Mouse (Mus musculus): ENCODE data around the gene Proser2. TPM values are rescaled to one million over a fixed set of nuclear protein-coding genes. Genes with fewer than 3 reads are reported as not detected.

Proser2 gene
- total and polyA plus RNA-seq, 2 experiments from 2014 or later = 8.0 to 9.8 TPM

- WGBS = 42% methylated on average over 8 of the region's 8 CpGs
- Histone ChIP-seq H3K4me3 (ENCODE audit: low read length) (peak overlapping the region; percentile 65; the same call in 1 of the 2 replicates), H3K4me1 (ENCODE audit: insufficient read depth, low read length) (no peaks in the 10 kb centered on the region), H3K4me2 (ENCODE audit: low read depth, low read length) (peak overlapping the region; percentile 89), H3K36me3 (ENCODE audit: insufficient read depth, low read length) (no peaks in the 10 kb centered on the region), H3K27ac (no peak overlapping the region), H3K9me3 (ENCODE audit: low read length) (no peaks in the 10 kb centered on the region), H3K9ac (replicated peaks; ENCODE audit: low read length) (no peak overlapping the region), H3K27me3 (ENCODE audit: insufficient read depth, low read length) (no peaks in the 10 kb centered on the region)
- no peak for ATAC-seq
- DNase-seq (ENCODE audit: low spot score) = no peak
- TF ChIP-seq CTCF (IDR thresholded peaks at IDR 0.05; ENCODE audit: low read depth) = no peak
These were observed 1.1 kb downstream of the Proser2 start for GRCm38 (mm10) chr2:6128881-6129280.

GRCm38 (mm10) chr2:6128136-6128805 lies 1.7 kb downstream of the Proser2 start:
- no peak for DNase-seq (ENCODE audit: low spot score)
- peak overlapping the region; percentile 89; the same call in 1 of the 2 replicates for H3K4me2 ChIP-seq (ENCODE audit: low read depth, low read length)
- H3K27me3 ChIP-seq (ENCODE audit: insufficient read depth, low read length) = no peaks in the 10 kb centered on the region
- no peaks in the 10 kb centered on the region for H3K36me3 ChIP-seq (ENCODE audit: insufficient read depth, low read length)
- no peak overlapping the region for H3K9ac ChIP-seq (replicated peaks; ENCODE audit: low read length)
- no peak for TF ChIP-seq CTCF (IDR thresholded peaks at IDR 0.05; ENCODE audit: low read depth)
- no peaks in the 10 kb centered on the region for H3K4me1 ChIP-seq (ENCODE audit: insufficient read depth, low read length)
- ATAC-seq = no peak
- 79% methylated on average over 11 of the region's 11 CpGs for WGBS
- H3K9me3 ChIP-seq (ENCODE audit: low read length) = no peaks in the 10 kb centered on the region
- H3K27ac ChIP-seq = no peak overlapping the region
- H3K4me3 ChIP-seq (ENCODE audit: low read length) = no peak overlapping the region

GRCm38 (mm10) chr2:6123046-6123445 lies 7.0 kb downstream of the Proser2 start:
- Histone ChIP-seq H3K9ac (replicated peaks; ENCODE audit: low read length) (no peak overlapping the region), H3K4me1 (ENCODE audit: insufficient read depth, low read length) (no peaks in the 10 kb centered on the region), H3K27me3 (ENCODE audit: insufficient read depth, low read length) (no peaks in the 10 kb centered on the region), H3K4me3 (ENCODE audit: low read length) (no peak overlapping the region), H3K9me3 (ENCODE audit: low read length) (no peaks in the 10 kb centered on the region), H3K27ac (no peak overlapping the region), H3K36me3 (ENCODE audit: insufficient read depth, low read length) (no peaks in the 10 kb centered on the region), H3K4me2 (ENCODE audit: low read depth, low read length) (no peak overlapping the region)
- TF ChIP-seq CTCF (IDR thresholded peaks at IDR 0.05; ENCODE audit: low read depth) = no peak
- ATAC-seq = no peak
- 86% methylated on average over 7 of the region's 7 CpGs for WGBS
- DNase-seq (ENCODE audit: low spot score) = no peak

- ATAC-seq (no peak), DNase-seq (ENCODE audit: low spot score) (no peak)
- Histone ChIP-seq H3K36me3 (ENCODE audit: insufficient read depth, low read length) (no peaks in the 10 kb centered on the region), H3K9me3 (ENCODE audit: low read length) (no peaks in the 10 kb centered on the region), H3K27ac (no peak overlapping the region), H3K27me3 (ENCODE audit: insufficient read depth, low read length) (no peaks in the 10 kb centered on the region), H3K4me1 (ENCODE audit: insufficient read depth, low read length) (no peaks in the 10 kb centered on the region), H3K9ac (replicated peaks; ENCODE audit: low read length) (no peak overlapping the region), H3K4me2 (ENCODE audit: low read depth, low read length) (no peak overlapping the region), H3K4me3 (ENCODE audit: low read length) (no peak overlapping the region)
- 71% methylated on average over 2 of the region's 2 CpGs for WGBS
- TF ChIP-seq CTCF (IDR thresholded peaks at IDR 0.05; ENCODE audit: low read depth) = no peak
These were observed 8.9 kb downstream of the Proser2 start for GRCm38 (mm10) chr2:6121091-6121490.

GRCm38 (mm10) chr2:6118246-6118645 lies 11.8 kb downstream of the Proser2 start:
- Histone ChIP-seq H3K9me3 (ENCODE audit: low read length) (no peaks in the 10 kb centered on the region), H3K4me1 (ENCODE audit: insufficient read depth, low read length) (no peaks in the 10 kb centered on the region), H3K27ac (no peak overlapping the region), H3K4me3 (ENCODE audit: low read length) (no peak overlapping the region), H3K36me3 (ENCODE audit: insufficient read depth, low read length) (no peaks in the 10 kb centered on the region), H3K27me3 (ENCODE audit: insufficient read depth, low read length) (no peaks in the 10 kb centered on the region), H3K9ac (replicated peaks; ENCODE audit: low read length) (no peak overlapping the region), H3K4me2 (ENCODE audit: low read depth, low read length) (no peak overlapping the region)
- 71% methylated on average over 10 of the region's 10 CpGs for WGBS
- ATAC-seq (no peak), DNase-seq (ENCODE audit: low spot score) (no peak)
- TF ChIP-seq CTCF (IDR thresholded peaks at IDR 0.05; ENCODE audit: low read depth) = no peak

- 52% methylated on average over 12 of the region's 12 CpGs for WGBS
- no peak for TF ChIP-seq CTCF (IDR thresholded peaks at IDR 0.05; ENCODE audit: low read depth)
- DNase-seq (ENCODE audit: low spot score) (no peak), ATAC-seq (no peak)
- Histone ChIP-seq H3K4me1 (ENCODE audit: insufficient read depth, low read length) (no peaks in the 10 kb centered on the region), H3K4me3 (ENCODE audit: low read length) (no peak overlapping the region), H3K9ac (replicated peaks; ENCODE audit: low read length) (no peak overlapping the region), H3K9me3 (ENCODE audit: low read length) (no peaks in the 10 kb centered on the region), H3K27me3 (ENCODE audit: insufficient read depth, low read length) (no peaks in the 10 kb centered on the region), H3K36me3 (ENCODE audit: insufficient read depth, low read length) (no peaks in the 10 kb centered on the region), H3K4me2 (ENCODE audit: low read depth, low read length) (no peak overlapping the region), H3K27ac (no peak overlapping the region)
These were observed 16.2 kb downstream of the Proser2 start for GRCm38 (mm10) chr2:6113792-6114191.

GRCm38 (mm10) chr2:6112619-6113018 lies 17.4 kb downstream of the Proser2 start:
- H3K27me3 ChIP-seq (ENCODE audit: insufficient read depth, low read length) = no peaks in the 10 kb centered on the region
- ATAC-seq (no peak), DNase-seq (ENCODE audit: low spot score) (no peak)
- WGBS = 72% methylated on average over 4 of the region's 4 CpGs
- no peaks in the 10 kb centered on the region for H3K9me3 ChIP-seq (ENCODE audit: low read length)
- H3K4me2 ChIP-seq (ENCODE audit: low read depth, low read length) = no peak overlapping the region
- no peak overlapping the region for H3K9ac ChIP-seq (replicated peaks; ENCODE audit: low read length)
- H3K27ac ChIP-seq = no peak overlapping the region
- no peak for TF ChIP-seq CTCF (IDR thresholded peaks at IDR 0.05; ENCODE audit: low read depth)
- no peak overlapping the region for H3K4me3 ChIP-seq (ENCODE audit: low read length)
- no peaks in the 10 kb centered on the region for H3K4me1 ChIP-seq (ENCODE audit: insufficient read depth, low read length)
- H3K36me3 ChIP-seq (ENCODE audit: insufficient read depth, low read length) = no peaks in the 10 kb centered on the region

All from hindbrain, postnatal 0 days (tissue).